21 mouse cellular contexts compared by ENCODE assay signal in the genomic region with DNA sequence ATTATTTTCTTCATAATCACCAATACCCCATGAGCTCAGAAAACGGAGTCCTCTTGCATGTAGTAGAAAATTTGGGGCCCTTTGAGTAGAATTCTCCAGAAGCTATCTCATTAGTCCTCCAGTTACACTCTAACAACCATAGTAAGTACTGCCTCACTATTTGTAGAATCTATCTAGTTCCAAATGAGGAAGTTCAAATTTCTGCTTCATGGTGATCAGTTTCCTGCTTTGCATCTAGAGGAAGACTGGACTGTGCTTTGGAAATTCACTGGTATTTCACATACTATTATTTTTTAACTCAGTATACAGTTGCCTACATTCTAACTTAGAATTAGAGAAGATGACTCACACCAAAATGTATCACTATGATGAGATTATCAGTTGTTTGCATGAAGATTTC.
"Had no signal": no experiment of that assay in that cellular context is flagged by ENCODE, and none has a peak within 500 bp of the region (broad histone marks: within the 10 kb centered on the region; RNA-seq: fewer than 3 reads in every experiment).

No protein-coding gene starts in this region.

- H3K4me1 ChIP-seq: liver, embryonic 13.5 days; liver, embryonic 15.5 days; lung, embryonic 15.5 days; midbrain, embryonic 10.5 days; midbrain, embryonic 12.5 days; neural tube, embryonic 13.5 days; neural tube, embryonic 15.5 days had no signal

- H3K27ac ChIP-seq: liver, embryonic 13.5 days; liver, embryonic 15.5 days; lung, embryonic 15.5 days; macrophage; midbrain, embryonic 10.5 days; midbrain, embryonic 12.5 days; neural tube, embryonic 13.5 days; neural tube, embryonic 15.5 days had no signal

- H3K9ac ChIP-seq: liver, embryonic 13.5 days; liver, embryonic 15.5 days; liver, postnatal 0 days; lung, embryonic 15.5 days; midbrain, embryonic 12.5 days; neural tube, embryonic 13.5 days; neural tube, embryonic 15.5 days had no signal

- H3K4me3 ChIP-seq: liver, embryonic 13.5 days; liver, embryonic 15.5 days; lung, embryonic 15.5 days; megakaryocyte, embryonic 14.5 days; midbrain, embryonic 10.5 days; midbrain, embryonic 12.5 days; myocyte; neural tube, embryonic 13.5 days; neural tube, embryonic 15.5 days had no signal

- H3K36me3 ChIP-seq: liver, embryonic 13.5 days; liver, embryonic 15.5 days; lung, embryonic 15.5 days; midbrain, embryonic 10.5 days; midbrain, embryonic 12.5 days; neural tube, embryonic 13.5 days; neural tube, embryonic 15.5 days had no signal

- DNase-seq: liver, embryonic 13.5 days; liver, postnatal 0 days; lung, adult 2 months; lung, postnatal 14 days; lung, postnatal 36 days; midbrain, embryonic 14.5 days; right cerebral cortex, postnatal 14 days; thymus, adult 18-20 months; thymus, postnatal 14 days; thymus, postnatal 36 days had no signal

- H3K9me3 ChIP-seq: liver, embryonic 15.5 days; lung, embryonic 15.5 days had no signal

- H3K27me3 ChIP-seq: liver, embryonic 13.5 days; liver, embryonic 15.5 days; lung, embryonic 15.5 days; megakaryocyte, embryonic 14.5 days; midbrain, embryonic 12.5 days; neural tube, embryonic 13.5 days; neural tube, embryonic 15.5 days had no signal

- ATAC-seq: liver, postnatal 0 days; lung, postnatal 0 days; midbrain, embryonic 16.5 days had no signal

- H3K4me2 ChIP-seq: liver, embryonic 13.5 days; liver, embryonic 15.5 days; lung, embryonic 15.5 days; midbrain, embryonic 12.5 days; neural tube, embryonic 13.5 days; neural tube, embryonic 15.5 days had no signal
